Mouse (Mus musculus) cerebellum, postnatal 4 days (tissue): ENCODE data around the gene Ppp1r14c.
"Not testable (repeated sequence)": the region's sequence is repeated elsewhere in the genome, so short reads cannot be mapped to it uniquely, and the experiment has no call there.

Experiments used
- DNase-seq, 2 experiments: peaks; one replicate each; pipeline ENCODE4 v3.0.0; 2022; ENCODE audit warnings: low spot score in 2 of 2, mixed read lengths in 1 of 2

The Ppp1r14c gene

DNA sequence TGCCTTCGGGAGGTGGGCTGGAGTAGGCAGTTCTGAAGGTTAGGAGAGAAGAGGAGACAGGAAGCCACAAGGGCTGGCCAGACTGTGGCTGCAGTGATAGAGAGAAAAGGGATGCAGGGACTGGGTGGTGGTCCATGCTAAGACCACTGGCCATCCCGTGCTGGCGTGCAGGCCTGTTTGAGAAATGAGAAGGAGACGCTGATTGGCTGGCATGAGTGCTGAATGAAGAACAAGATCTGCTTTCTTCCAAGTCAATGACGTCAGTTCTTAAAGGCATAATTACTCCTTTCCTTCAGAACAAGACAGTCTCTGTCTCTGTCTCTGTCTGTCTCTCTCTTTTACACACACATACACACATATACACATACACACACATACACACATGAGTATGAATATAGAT lies 36.4 kb downstream of the Ppp1r14c start:
- DNase-seq, result no peak

GRCm38 (mm10) chr10:3403416-3404137 lies 37.7 kb downstream of the Ppp1r14c start:
- DNase-seq, result no peak

DNA sequence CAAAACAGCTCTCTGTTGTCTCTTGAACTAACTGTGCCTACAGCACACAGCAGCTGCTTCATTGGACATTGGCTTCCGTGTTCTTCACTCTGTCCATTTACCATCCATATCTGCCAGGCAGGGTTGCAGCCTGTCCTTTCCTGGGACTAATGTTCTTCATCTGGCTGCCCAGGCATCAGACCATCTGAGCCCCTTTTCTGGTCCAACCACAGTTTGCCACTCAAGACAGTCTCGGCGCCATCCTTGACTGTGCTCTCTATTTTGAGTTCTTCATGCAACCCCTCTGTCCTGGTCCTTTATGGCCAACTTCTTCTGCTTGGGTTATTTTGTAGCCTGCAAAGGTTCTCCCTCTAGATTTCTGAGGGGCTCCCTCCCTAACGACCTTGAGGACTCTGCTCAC lies 38.5 kb downstream of the Ppp1r14c start:
- no peak for DNase-seq

- no peak for DNase-seq
Measured at GRCm38 (mm10) chr10:3406280-3406679, 40.4 kb downstream of the Ppp1r14c start.

GRCm38 (mm10) chr10:3408036-3408661 lies 42.3 kb downstream of the Ppp1r14c start:
- no peak for DNase-seq

GRCm38 (mm10) chr10:3408699-3409098 lies 42.8 kb downstream of the Ppp1r14c start:
- no peak for DNase-seq

DNA sequence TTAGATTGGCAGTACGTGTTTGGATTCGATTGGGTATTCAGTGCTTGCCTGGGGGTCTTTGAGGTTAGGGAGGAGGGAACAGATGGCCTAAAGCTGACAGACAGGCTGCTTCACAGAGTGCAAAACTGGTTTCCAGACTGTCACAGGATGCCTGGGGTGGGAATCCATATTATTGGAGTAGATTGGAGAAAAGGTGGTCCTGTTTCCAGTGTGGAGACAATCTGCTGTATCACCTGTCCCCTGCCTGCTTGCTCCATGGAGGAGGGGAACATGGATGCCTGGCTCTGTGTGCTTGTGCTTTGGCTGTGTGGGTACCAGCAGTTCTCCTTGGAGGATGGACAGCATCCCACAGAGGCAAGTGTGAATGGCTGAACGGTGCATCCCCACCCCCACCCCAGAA lies 45.4 kb downstream of the Ppp1r14c start:
- peak in 1 of 2 experiments; percentile 50 for DNase-seq

GRCm38 (mm10) chr10:3411639-3412038 lies 45.8 kb downstream of the Ppp1r14c start:
- DNase-seq, result no peak

GRCm38 (mm10) chr10:3414813-3415212 lies 49.0 kb downstream of the Ppp1r14c start:
- peak in 1 of 2 experiments; percentile 66 for DNase-seq

- DNase-seq, result no peak
Measured at GRCm38 (mm10) chr10:3416565-3416964, 50.7 kb downstream of the Ppp1r14c start.

DNA sequence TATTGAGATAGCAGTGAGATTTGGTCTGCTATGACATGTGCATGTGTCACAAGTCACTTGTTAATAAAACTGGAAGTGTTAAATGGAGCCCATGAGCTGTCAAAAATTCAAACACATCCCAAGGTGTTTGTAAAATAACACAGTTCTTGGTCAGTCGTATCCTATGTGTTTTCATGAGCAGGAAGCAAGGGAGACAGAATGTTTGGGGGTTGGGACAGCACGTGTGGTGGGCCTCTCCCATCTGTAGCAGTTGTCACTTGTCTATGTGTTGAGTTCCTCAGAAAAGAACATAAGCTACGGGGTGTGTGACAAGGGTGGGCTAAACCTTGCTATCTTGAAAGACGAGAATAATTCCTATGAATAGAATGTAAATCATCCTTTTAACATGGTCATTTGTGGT lies 51.6 kb downstream of the Ppp1r14c start:
- DNase-seq, result no peak

DNA sequence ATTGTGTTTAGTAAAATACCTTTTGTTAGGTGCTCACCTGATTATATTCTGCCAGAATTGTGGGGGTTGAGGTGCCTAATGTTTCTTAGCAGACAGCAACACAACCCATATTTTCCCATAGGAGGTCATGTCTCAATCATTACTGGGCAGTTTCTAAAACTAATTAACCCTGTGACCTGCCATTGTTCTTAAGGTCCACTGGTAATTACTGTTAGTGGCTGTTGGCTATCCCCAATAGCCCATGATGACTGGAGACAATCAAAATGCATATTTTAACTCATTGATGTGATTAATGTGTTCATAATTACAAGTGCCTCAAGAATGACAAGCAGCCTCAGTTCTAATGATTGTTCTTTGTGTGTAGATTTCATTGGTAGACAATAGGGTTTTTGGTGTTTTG lies 58.2 kb downstream of the Ppp1r14c start:
- DNase-seq, result no peak

GRCm38 (mm10) chr10:3427689-3428399 lies 62.0 kb downstream of the Ppp1r14c start:
- peak in 1 of 2 experiments; percentile 33 for DNase-seq

DNA sequence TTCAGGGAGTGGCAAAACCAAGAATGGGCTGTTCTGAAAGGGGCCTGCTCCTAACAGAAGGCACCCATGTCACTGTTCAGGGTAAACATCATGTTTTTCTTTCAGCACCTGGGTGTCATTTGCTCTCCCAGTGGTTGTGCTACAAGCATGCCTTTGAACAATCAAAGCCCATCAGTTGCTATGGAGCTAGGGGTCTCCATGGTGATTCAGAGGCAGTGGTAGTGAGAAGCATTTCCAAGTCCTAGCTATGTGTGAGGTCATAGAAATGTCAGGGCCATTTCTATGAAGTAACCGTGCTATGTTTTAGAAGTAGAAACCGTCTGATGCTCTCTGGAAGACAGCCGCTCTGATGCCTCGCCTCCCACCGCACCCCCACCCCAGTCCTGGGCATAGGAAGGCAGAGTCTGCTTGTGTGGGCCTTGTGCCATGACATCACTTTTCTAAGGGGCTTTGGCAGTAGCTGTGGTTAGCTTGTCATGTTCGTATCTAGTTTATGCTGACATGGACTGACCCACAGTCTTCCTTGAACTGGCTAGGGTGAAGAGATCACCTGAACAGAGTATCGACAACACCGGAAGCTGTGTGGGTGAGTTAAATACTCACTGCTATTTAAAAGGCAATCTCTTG lies 69.1 kb downstream of the Ppp1r14c start:
- no peak for DNase-seq

DNA sequence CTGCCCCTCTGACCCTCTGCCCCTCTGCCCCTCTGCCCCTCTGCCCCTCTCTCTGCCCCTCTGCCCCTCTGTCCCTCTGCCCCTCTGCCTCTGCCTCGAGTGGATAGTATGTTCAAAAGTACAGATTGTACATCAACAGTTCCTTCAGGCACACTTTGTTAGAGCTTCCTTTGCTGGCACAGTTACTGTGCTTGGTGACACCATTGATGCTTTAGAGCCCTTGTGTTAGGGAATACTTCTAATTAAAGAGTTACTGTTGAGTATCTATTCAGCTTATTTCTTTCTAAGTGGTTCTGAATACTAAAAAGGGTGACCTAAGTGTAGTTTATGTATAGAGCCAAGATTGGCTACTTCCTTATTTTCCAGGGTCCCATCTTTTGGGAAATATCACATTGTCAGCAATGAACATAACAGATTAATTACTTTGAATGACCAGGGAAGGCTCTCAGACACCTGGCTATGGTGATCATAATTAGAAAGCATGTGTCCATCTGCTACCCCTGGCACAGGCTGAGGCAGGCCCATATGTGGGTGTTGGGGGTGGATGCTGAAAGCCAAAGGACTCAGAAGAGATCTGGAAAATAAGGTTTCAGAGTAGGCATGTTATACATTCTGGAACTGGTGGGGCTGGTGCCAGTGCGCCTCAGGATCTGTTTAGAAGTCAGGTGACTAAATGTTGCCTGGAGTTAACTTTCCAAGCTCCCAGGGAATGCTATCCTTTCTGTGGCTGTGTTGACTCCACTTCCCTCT lies 75.0 kb downstream of the Ppp1r14c start:
- DNase-seq, result peak in 1 of 2 experiments; percentile 57

DNA sequence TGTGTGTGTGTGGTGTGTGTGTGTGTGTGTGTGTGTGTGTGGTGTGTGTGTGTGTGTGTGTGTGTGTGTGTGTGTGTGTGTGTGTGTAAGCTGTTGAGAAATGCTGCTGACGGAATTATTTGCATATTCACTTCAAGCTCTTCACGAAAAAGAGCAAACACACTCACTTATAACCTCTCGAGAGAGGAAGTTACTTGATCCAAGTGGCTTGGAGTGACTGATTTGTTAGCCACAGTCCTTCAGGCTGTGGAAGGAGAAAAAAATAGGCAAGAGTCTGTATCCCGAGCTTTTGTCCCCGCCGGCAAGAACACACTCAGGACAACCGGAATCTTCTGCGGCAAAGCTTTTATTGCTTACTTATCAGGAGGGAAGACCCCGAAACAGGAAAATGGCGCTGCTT lies 80.9 kb downstream of the Ppp1r14c start:
- DNase-seq, result not testable (repeated sequence)

GRCm38 (mm10) chr10:3448699-3449098 lies 82.8 kb downstream of the Ppp1r14c start:
- no peak for DNase-seq

GRCm38 (mm10) chr10:3451930-3452329 lies 86.1 kb downstream of the Ppp1r14c start:
- no peak for DNase-seq

- DNase-seq, result no peak
Measured at GRCm38 (mm10) chr10:3452822-3453475, 87.1 kb downstream of the Ppp1r14c start.

GRCm38 (mm10) chr10:3458686-3459085 lies 92.8 kb downstream of the Ppp1r14c start:
- no peak for DNase-seq

GRCm38 (mm10) chr10:3460841-3461240 lies 95.0 kb downstream of the Ppp1r14c start:
- DNase-seq, result no peak
